Mouse (Mus musculus) E14TG2a.4 (cell line): Measurements from ENCODE around the gene Per1.

Source experiments
- CTCF ChIP-seq: conservative IDR thresholded peaks from 2 replicates; pipeline ENCODE4 v1.5.1; 2014; ENCODE audit warnings: low read length
- NANOG ChIP-seq: IDR thresholded peaks from 2 replicates; pipeline ENCODE4 v1.6.1; 2014; ENCODE audit warnings: borderline replicate concordance, low read length, mixed read lengths
- POU5F1 ChIP-seq: IDR thresholded peaks from 2 replicates; pipeline ENCODE4 v1.6.1; 2014; ENCODE audit warnings: low read length, borderline replicate concordance

- no peak for TF ChIP-seq CTCF
- TF ChIP-seq NANOG, result no peak
- TF ChIP-seq POU5F1, result no peak
These were observed at the start of gene Per1 for GRCm38 (mm10) chr11:69094697-69095429.
